Mouse (Mus musculus) testis, adult 2 months (tissue): ENCODE results near the gene Gak. TPM values are rescaled to one million over a fixed set of nuclear protein-coding genes. Genes with fewer than 3 reads are reported as not detected.
A peak's percentile ranks its signal among the peaks of the same experiment; 100 is the strongest.

Source experiments
- H3K27ac ChIP-seq: fragments of 200-500 bp; 2 replicates; pipeline ENCODE4 v1.5.1; 2012; ENCODE audit warnings: low read depth, low read length; ENCODE audit not compliant: control insufficient read depth, insufficient read depth
- H3K27me3 ChIP-seq: fragments of 200-500 bp; 2 replicates; pipeline ENCODE4 v1.6.1; 2012; ENCODE audit warnings: mild to moderate bottlenecking, low read length, moderate library complexity; ENCODE audit not compliant: control insufficient read depth, insufficient read depth
- H3K36me3 ChIP-seq: fragments of 200-500 bp; 2 replicates; pipeline ENCODE4 v1.6.1; 2012; ENCODE audit warnings: mild to moderate bottlenecking, low read length; ENCODE audit not compliant: control insufficient read depth, insufficient read depth
- H3K4me1 ChIP-seq: fragments of 200-500 bp; 2 replicates; pipeline ENCODE4 v1.6.1; 2012; ENCODE audit warnings: low read length; ENCODE audit not compliant: control insufficient read depth, insufficient read depth
- H3K4me3 ChIP-seq: fragments of 200-500 bp; 2 replicates; pipeline ENCODE4 v1.5.1; 2012; ENCODE audit warnings: low read depth, mild to moderate bottlenecking, low read length, moderate library complexity, mixed read lengths; ENCODE audit not compliant: control insufficient read depth
- CTCF ChIP-seq: fragments of 200-500 bp; IDR thresholded peaks from 2 replicates; pipeline ENCODE4 v1.5.1; 2012; ENCODE audit warnings: low read depth, mild to moderate bottlenecking, inconsistent platforms, low read length, moderate library complexity; ENCODE audit not compliant: control insufficient read depth, insufficient read depth, insufficient replicate concordance
- POLR2A ChIP-seq: fragments of 200-500 bp; IDR thresholded peaks from 2 replicates; pipeline ENCODE4 v1.6.1; 2012; ENCODE audit warnings: low read depth, mild to moderate bottlenecking, inconsistent platforms, low read length, moderate library complexity; ENCODE audit not compliant: control insufficient read depth
- polyA plus RNA-seq: library from polyadenylated mRNA; depleted of rRNA; stranded (reverse); fragments of >200 nt; gene quantifications from 2 replicates; pipeline ENCODE4 v1.2.3, GENCODE M21; 2012

Gak gene
- polyA plus RNA-seq, 1 experiment: 36.8 TPM

- peaks cover 8% of the 10 kb centered on the region for H3K4me1 ChIP-seq
- no peaks in the 10 kb centered on the region for H3K27me3 ChIP-seq
- H3K27ac ChIP-seq: no peak overlapping the region
- H3K36me3 ChIP-seq: no peaks in the 10 kb centered on the region
- peak; percentile 63; the same call in 1 of the 2 replicates for TF ChIP-seq POLR2A
- TF ChIP-seq CTCF: no peak
- peak overlapping the region; percentile 76 for H3K4me3 ChIP-seq
Observed at GRCm38 (mm10) chr5:108660632-108661268, 31.2 kb upstream of the Gak start.

- Histone ChIP-seq H3K4me3 (peak within 1 kb of the TSS; percentile 76), H3K4me1 (peaks cover 8% of the 10 kb centered on the region), H3K36me3 (no peaks in the 10 kb centered on the region), H3K27me3 (no peaks in the 10 kb centered on the region), H3K27ac (no peak within 1 kb of the TSS)
- TF ChIP-seq POLR2A (no peak), CTCF (no peak)
Observed at GRCm38 (mm10) chr5:108659698-108660631, 30.4 kb upstream of the Gak start, which contains the start of gene Idua. Gene Idua, plus strand, starts transcription at chr5:108660331.

GRCm38 (mm10) chr5:108658611-108659010, 29.1 kb upstream of the Gak start:
- Histone ChIP-seq H3K4me3 (no peak overlapping the region), H3K27me3 (no peaks in the 10 kb centered on the region), H3K27ac (no peak overlapping the region), H3K4me1 (peaks cover 8% of the 10 kb centered on the region), H3K36me3 (no peaks in the 10 kb centered on the region)
- TF ChIP-seq CTCF (no peak), POLR2A (no peak)

- H3K27me3 ChIP-seq: no peaks in the 10 kb centered on the region
- TF ChIP-seq CTCF (no peak), POLR2A (no peak)
- H3K4me3 ChIP-seq: no peak overlapping the region
- H3K27ac ChIP-seq: no peak overlapping the region
- peaks cover 8% of the 10 kb centered on the region for H3K4me1 ChIP-seq
- H3K36me3 ChIP-seq: no peaks in the 10 kb centered on the region
Observed at GRCm38 (mm10) chr5:108657406-108657805, 27.9 kb upstream of the Gak start.

- Histone ChIP-seq H3K36me3 (no peaks in the 10 kb centered on the region), H3K4me3 (no peak overlapping the region), H3K27me3 (no peaks in the 10 kb centered on the region), H3K4me1 (peaks cover 8% of the 10 kb centered on the region), H3K27ac (no peak overlapping the region)
- TF ChIP-seq CTCF: no peak
- no peak for TF ChIP-seq POLR2A
Observed at GRCm38 (mm10) chr5:108655891-108656650, 26.5 kb upstream of the Gak start.

- Histone ChIP-seq H3K27me3 (no peaks in the 10 kb centered on the region), H3K27ac (no peak overlapping the region), H3K4me1 (peaks cover 4% of the 10 kb centered on the region), H3K36me3 (no peaks in the 10 kb centered on the region), H3K4me3 (no peak overlapping the region)
- no peak for TF ChIP-seq CTCF
- no peak for TF ChIP-seq POLR2A
Observed at GRCm38 (mm10) chr5:108655381-108655780, 25.8 kb upstream of the Gak start.
